Mouse (Mus musculus) limb, embryonic 13.5 days (tissue): ENCODE measurements around the gene Dhx40. TPM values are rescaled to one million over a fixed set of nuclear protein-coding genes. Genes with fewer than 3 reads are reported as not detected.

Source experiments
- ATAC-seq: fragments of 200-750 bp; cut with Nextera tagmentation; 2 replicates; pipeline ENCODE4 v1.8.0; 2017; ENCODE audit warnings: low read depth, moderate number of reproducible peaks, moderate TSS enrichment; ENCODE audit not compliant: low FRiP score
- H3K27ac ChIP-seq: fragments of 300-500 bp; sonication (generic); 2 replicates; pipeline ENCODE4 v1.5.1; 2015; ENCODE audit warnings: inconsistent platforms, mild to moderate bottlenecking, moderate library complexity
- H3K27me3 ChIP-seq: fragments of 300-500 bp; sonication (generic); 2 replicates; pipeline ENCODE4 v1.6.1; 2015; ENCODE audit warnings: mild to moderate bottlenecking, inconsistent platforms
- H3K36me3 ChIP-seq: fragments of 300-500 bp; sonication (generic); 2 replicates; pipeline ENCODE4 v1.6.1; 2015; ENCODE audit warnings: inconsistent platforms, mild to moderate bottlenecking, moderate library complexity
- H3K4me1 ChIP-seq: fragments of 300-500 bp; sonication (generic); 2 replicates; pipeline ENCODE4 v1.6.1; 2015; ENCODE audit warnings: inconsistent platforms
- H3K4me2 ChIP-seq: fragments of 300-500 bp; sonication (generic); replicated peaks from 2 replicates; pipeline ENCODE4 v1.6.1; 2015; ENCODE audit warnings: inconsistent platforms, mild to moderate bottlenecking, moderate library complexity
- H3K4me3 ChIP-seq: fragments of 300-500 bp; sonication (generic); 2 replicates; pipeline ENCODE4 v1.5.1; 2015; ENCODE audit warnings: moderate library complexity, mild to moderate bottlenecking, inconsistent platforms
- H3K9ac ChIP-seq: fragments of 300-500 bp; sonication (generic); 2 replicates; pipeline ENCODE4 v1.6.1; 2015; ENCODE audit warnings: mild to moderate bottlenecking, inconsistent platforms
- H3K9me3 ChIP-seq: fragments of 300-500 bp; sonication (generic); 2 replicates; pipeline ENCODE4 v1.6.1; 2016; ENCODE audit warnings: inconsistent platforms
- WGBS: fragments of 180-500 bp; shearing (Covaris S2); methylation state at CpG from one replicate; pipeline ENCODE4 v1.1.7; 2015; 5-methylcytosine and 5-hydroxymethylcytosine counted together
- polyA plus RNA-seq: library from polyadenylated mRNA; unstranded; fragments of >200 nt; fragmentation: Nextera tagmentation; extraction: Ambion mirVana; gene quantifications from 2 replicates; pipeline ENCODE4 v1.2.1, GENCODE M21; 2015

Dhx40 gene
- polyA plus RNA-seq, 1 experiment from 2014 or later, result 30.0 TPM

- H3K4me3 ChIP-seq, result peak overlapping the region; percentile 96
- peaks cover 18% of the 10 kb centered on the region for H3K4me1 ChIP-seq
- peak overlapping the region; percentile 96 for H3K27ac ChIP-seq
- H3K9ac ChIP-seq, result peak overlapping the region; percentile 95
- H3K9me3 ChIP-seq, result no peaks in the 10 kb centered on the region
- peaks cover under 1% of the 10 kb centered on the region; the same call in 1 of the 2 replicates for H3K36me3 ChIP-seq
- no peaks in the 10 kb centered on the region for H3K27me3 ChIP-seq
- H3K4me2 ChIP-seq, result peak overlapping the region; percentile 79
- 36% methylated on average over 6 of the region's 6 CpGs for WGBS
- ATAC-seq, result no peak
Measured at GRCm38 (mm10) chr11:86758559-86758958, 49.0 kb downstream of the Dhx40 start.

GRCm38 (mm10) chr11:86757480-86758371, 49.8 kb downstream of the Dhx40 start, which contains the start of gene Cltc:
Gene Cltc, minus strand, starts transcription at chr11:86757565.
- peak within 1 kb of the TSS; percentile 96 for H3K27ac ChIP-seq
- H3K9me3 ChIP-seq, result no peaks in the 10 kb centered on the region
- peak; percentile 96 for ATAC-seq
- peaks cover 5% of the 10 kb centered on the region for H3K36me3 ChIP-seq
- peak within 1 kb of the TSS; percentile 96 for H3K4me2 ChIP-seq
- H3K27me3 ChIP-seq, result no peaks in the 10 kb centered on the region
- WGBS, result under 1% methylated on average over 73 of the region's 73 CpGs
- H3K4me1 ChIP-seq, result peaks cover 18% of the 10 kb centered on the region
- H3K4me3 ChIP-seq, result peak within 1 kb of the TSS; percentile 96
- peak within 1 kb of the TSS; percentile 95 for H3K9ac ChIP-seq

GRCm38 (mm10) chr11:86757142-86757479, 50.4 kb downstream of the Dhx40 start:
- peak overlapping the region; percentile 96 for H3K4me2 ChIP-seq
- H3K4me3 ChIP-seq, result peak overlapping the region; percentile 96
- H3K9me3 ChIP-seq, result no peaks in the 10 kb centered on the region
- WGBS, result under 1% methylated on average over 18 of the region's 18 CpGs
- ATAC-seq, result no peak
- peaks cover 5% of the 10 kb centered on the region for H3K36me3 ChIP-seq
- peak overlapping the region; percentile 96 for H3K27ac ChIP-seq
- no peaks in the 10 kb centered on the region for H3K27me3 ChIP-seq
- peak overlapping the region; percentile 95 for H3K9ac ChIP-seq
- peaks cover 18% of the 10 kb centered on the region for H3K4me1 ChIP-seq

GRCm38 (mm10) chr11:86756156-86757141, 51.1 kb downstream of the Dhx40 start:
- Histone ChIP-seq H3K4me3 (peak overlapping the region; percentile 96), H3K4me2 (peak overlapping the region; percentile 96), H3K27ac (peak overlapping the region; percentile 96), H3K4me1 (peaks cover 18% of the 10 kb centered on the region), H3K9ac (peak overlapping the region; percentile 95), H3K36me3 (peaks cover 5% of the 10 kb centered on the region), H3K27me3 (no peaks in the 10 kb centered on the region), H3K9me3 (no peaks in the 10 kb centered on the region)
- 2% methylated on average over 31 of the region's 31 CpGs for WGBS
- ATAC-seq, result no peak

- no peaks in the 10 kb centered on the region for H3K9me3 ChIP-seq
- H3K4me2 ChIP-seq, result no peak overlapping the region
- H3K9ac ChIP-seq, result no peak overlapping the region
- peaks cover 5% of the 10 kb centered on the region for H3K36me3 ChIP-seq
- no peak overlapping the region for H3K4me3 ChIP-seq
- no peaks in the 10 kb centered on the region for H3K27me3 ChIP-seq
- no peak for ATAC-seq
- no peak overlapping the region for H3K27ac ChIP-seq
- peaks cover 16% of the 10 kb centered on the region for H3K4me1 ChIP-seq
Measured at GRCm38 (mm10) chr11:86752404-86752803, 55.1 kb downstream of the Dhx40 start.

- Histone ChIP-seq H3K36me3 (peaks cover 5% of the 10 kb centered on the region), H3K27me3 (no peaks in the 10 kb centered on the region), H3K4me1 (peaks cover 14% of the 10 kb centered on the region), H3K4me2 (no peak overlapping the region), H3K9ac (no peak overlapping the region), H3K4me3 (no peak overlapping the region), H3K9me3 (no peaks in the 10 kb centered on the region), H3K27ac (no peak overlapping the region)
- 97% methylated on average over 1 of the region's 1 CpGs for WGBS
- ATAC-seq, result no peak
Measured at GRCm38 (mm10) chr11:86751010-86751409, 56.5 kb downstream of the Dhx40 start.

- ATAC-seq, result no peak
- 86% methylated on average over 3 of the region's 3 CpGs for WGBS
Measured at GRCm38 (mm10) chr11:86749776-86750423, 57.6 kb downstream of the Dhx40 start.

GRCm38 (mm10) chr11:86745634-86746404, 61.7 kb downstream of the Dhx40 start:
- H3K9me3 ChIP-seq, result no peaks in the 10 kb centered on the region
- H3K4me1 ChIP-seq, result peaks cover 13% of the 10 kb centered on the region
- H3K4me2 ChIP-seq, result no peak overlapping the region
- no peak overlapping the region for H3K4me3 ChIP-seq
- H3K27ac ChIP-seq, result no peak overlapping the region
- no peak for ATAC-seq
- no peaks in the 10 kb centered on the region for H3K27me3 ChIP-seq
- no peak overlapping the region for H3K9ac ChIP-seq
- WGBS, result 79% methylated on average over 3 of the region's 3 CpGs
- H3K36me3 ChIP-seq, result no peaks in the 10 kb centered on the region

More at GRCm38 (mm10) chr11:86749776-86750423, 57.6 kb downstream of the Dhx40 start:
- Histone ChIP-seq H3K27me3 (no peaks in the 10 kb centered on the region), H3K27ac (no peak overlapping the region), H3K4me2 (no peak overlapping the region), H3K9me3 (no peaks in the 10 kb centered on the region), H3K4me1 (peaks cover 12% of the 10 kb centered on the region), H3K4me3 (no peak overlapping the region), H3K36me3 (peaks cover 5% of the 10 kb centered on the region), H3K9ac (no peak overlapping the region)

GRCm38 (mm10) chr11:86742605-86743004, 64.9 kb downstream of the Dhx40 start:
- H3K4me1 ChIP-seq, result peaks cover 10% of the 10 kb centered on the region
- no peak for ATAC-seq
- H3K27ac ChIP-seq, result no peak overlapping the region
- H3K9ac ChIP-seq, result no peak overlapping the region
- 80% methylated on average over 2 of the region's 2 CpGs for whole genome bisulfite sequencing
- H3K27me3 ChIP-seq, result no peaks in the 10 kb centered on the region
- no peaks in the 10 kb centered on the region for H3K9me3 ChIP-seq
- no peak overlapping the region for H3K4me2 ChIP-seq
- H3K36me3 ChIP-seq, result no peaks in the 10 kb centered on the region; the same call in 1 of the 2 replicates
- H3K4me3 ChIP-seq, result no peak overlapping the region

- no peak for ATAC-seq
- Histone ChIP-seq H3K27ac (no peak overlapping the region), H3K4me1 (peaks cover 10% of the 10 kb centered on the region), H3K4me2 (no peak overlapping the region), H3K36me3 (no peaks in the 10 kb centered on the region; the same call in 1 of the 2 replicates), H3K4me3 (no peak overlapping the region), H3K9ac (no peak overlapping the region), H3K27me3 (no peaks in the 10 kb centered on the region), H3K9me3 (no peaks in the 10 kb centered on the region)
- WGBS, result 95% methylated on average over 5 of the region's 5 CpGs
Measured at GRCm38 (mm10) chr11:86741505-86741904, 66.0 kb downstream of the Dhx40 start.

- Histone ChIP-seq H3K36me3 (peaks cover 9% of the 10 kb centered on the region), H3K9ac (no peak overlapping the region), H3K9me3 (no peaks in the 10 kb centered on the region), H3K27ac (no peak overlapping the region), H3K27me3 (no peaks in the 10 kb centered on the region), H3K4me3 (no peak overlapping the region), H3K4me2 (no peak overlapping the region), H3K4me1 (no peaks in the 10 kb centered on the region; the same call in 1 of the 2 replicates)
- ATAC-seq, result no peak
- WGBS, result 86% methylated on average over 2 of the region's 2 CpGs
Measured at GRCm38 (mm10) chr11:86739470-86739869, 68.1 kb downstream of the Dhx40 start.
